Comparison of ENCODE assay signal across 8 mouse cellular contexts in the genomic region with DNA sequence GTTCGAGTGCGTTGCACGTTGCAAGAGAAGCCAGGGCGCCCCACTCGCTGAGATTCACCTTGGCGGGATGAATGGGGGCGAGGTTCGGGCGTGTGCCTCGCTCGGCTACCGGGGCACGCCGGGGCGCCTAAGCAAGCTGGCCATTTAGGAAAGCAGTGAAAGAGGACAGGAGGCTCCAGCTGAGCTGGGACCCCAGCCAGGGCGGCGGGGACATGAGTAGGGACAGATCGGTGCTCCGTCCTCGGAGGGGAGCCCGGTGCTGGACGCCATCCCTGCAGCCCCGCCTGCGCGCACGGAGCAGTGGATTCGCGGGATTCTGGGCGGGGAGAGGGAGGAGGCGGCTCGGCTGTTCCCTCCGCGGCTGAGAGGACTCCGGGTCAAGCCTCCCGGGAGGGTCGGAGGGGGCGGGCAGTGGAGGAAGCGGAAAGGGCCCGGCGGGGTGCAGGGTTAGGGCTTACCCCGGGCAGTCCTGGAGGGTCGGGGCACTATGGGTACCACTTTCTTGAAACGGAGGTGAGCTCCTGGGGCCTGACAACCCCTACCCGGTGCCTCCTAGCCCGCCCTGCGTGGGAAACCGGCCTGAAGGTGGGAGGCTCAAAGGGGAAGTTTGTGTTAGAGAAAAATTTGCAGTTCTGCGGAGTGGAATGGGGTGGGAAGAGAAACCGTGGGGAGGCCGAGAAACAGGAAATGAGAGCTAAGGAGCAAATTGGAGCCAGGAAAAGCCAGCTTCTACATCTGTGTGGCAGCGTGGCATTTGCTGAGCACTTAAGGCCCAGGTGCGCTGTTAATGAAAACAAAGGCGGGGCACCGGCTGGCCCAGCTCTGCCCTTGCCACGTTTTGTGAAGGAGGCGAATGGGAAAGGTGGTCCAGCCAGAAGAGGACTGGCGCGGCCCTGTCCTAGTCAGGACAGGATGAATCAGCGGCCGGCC. TPM values are rescaled to one million over a fixed set of nuclear protein-coding genes. Genes with fewer than 3 reads are reported as not detected.
A peak's percentile ranks its signal among the peaks of the same experiment; 100 is the strongest.
DNase-seq lines count a peak whose midpoint lies in the region; ATAC-seq and TF ChIP-seq lines count a peak whose summit lies in the region.

No protein-coding gene starts in this region.

- ATAC-seq in embryonic facial prominence, embryonic 12.5 days (ENCODE audit: insufficient number of reproducible peaks, insufficient read depth, low FRiP score, low TSS enrichment) = peak; percentile 45
- peak; percentile 61 for ATAC-seq in midbrain, postnatal 0 days (ENCODE audit: low FRiP score)
- ATAC-seq in stomach, embryonic 14.5 days (ENCODE audit: insufficient number of reproducible peaks, insufficient read depth, low FRiP score, low read depth) = peak; percentile 28; the same call in 1 of the 2 replicates

- H3K4me2 ChIP-seq in embryonic facial prominence, embryonic 12.5 days (replicated peaks) = peak overlapping the region; percentile 83
- H3K4me2 ChIP-seq in midbrain, postnatal 0 days (ENCODE audit: low read depth, low read length, poor library complexity, severe bottlenecking) = peak overlapping the region; percentile 84
- H3K4me2 ChIP-seq in stomach, embryonic 14.5 days (replicated peaks; ENCODE audit: low read depth, low read length) = peak overlapping the region; percentile 92

- H3K9ac ChIP-seq in embryonic facial prominence, embryonic 12.5 days = peak overlapping the region; percentile 69
- peak overlapping the region; percentile 80 for H3K9ac ChIP-seq in midbrain, postnatal 0 days (replicated peaks; ENCODE audit: low read length, poor library complexity, severe bottlenecking)
- H3K9ac ChIP-seq in stomach, embryonic 14.5 days (replicated peaks; ENCODE audit: low read depth, low read length) = peak overlapping the region; percentile 63

- peak overlapping the region; percentile 95 for H3K27ac ChIP-seq in embryonic facial prominence, embryonic 12.5 days
- peak overlapping the region; percentile 96 for H3K27ac ChIP-seq in midbrain, postnatal 0 days (ENCODE audit: low read depth, low read length)
- H3K27ac ChIP-seq in stomach, embryonic 14.5 days (ENCODE audit: low read length) = peak overlapping the region; percentile 90

- H3K4me3 ChIP-seq in embryonic facial prominence, embryonic 12.5 days = peak overlapping the region; percentile 65
- peak overlapping the region; percentile 54 for H3K4me3 ChIP-seq in midbrain, postnatal 0 days (ENCODE audit: low read depth, low read length)
- H3K4me3 ChIP-seq in stomach, embryonic 14.5 days (ENCODE audit: low read depth, low read length) = peak overlapping the region; percentile 61

- H3K9me3 ChIP-seq in embryonic facial prominence, embryonic 12.5 days = no peaks in the 10 kb centered on the region
- no peaks in the 10 kb centered on the region for H3K9me3 ChIP-seq in midbrain, postnatal 0 days (ENCODE audit: low read length)
- no peaks in the 10 kb centered on the region for H3K9me3 ChIP-seq in stomach, embryonic 14.5 days (ENCODE audit: control insufficient read depth, low read depth, low read length)

- DNase-seq in layer of hippocampus, adult 11-12 months (ENCODE audit: low spot score) = peak; percentile 61
- DNase-seq in layer of hippocampus, adult 9-10 months (ENCODE audit: low spot score) = no peak
- DNase-seq in heart, adult 8-10 months (ENCODE audit: low spot score) = peak; percentile 84
- peak; percentile 77 to 83 for DNase-seq in kidney, adult 8-10 months
- peak; percentile 67 for DNase-seq in liver
- DNase-seq in midbrain, postnatal 0 days (ENCODE audit: low spot score) = peak; percentile 68

- peaks cover 11% of the 10 kb centered on the region for H3K4me1 ChIP-seq in embryonic facial prominence, embryonic 12.5 days
- H3K4me1 ChIP-seq in midbrain, postnatal 0 days (ENCODE audit: insufficient read depth, low read length) = no peaks in the 10 kb centered on the region
- H3K4me1 ChIP-seq in stomach, embryonic 14.5 days (ENCODE audit: control insufficient read depth, insufficient read depth, low read length) = 0 out of 2 replicates have a peak, but pooled peaks cover 4% of the 10 kb centered on the region

- H3K36me3 ChIP-seq in embryonic facial prominence, embryonic 12.5 days = no peaks in the 10 kb centered on the region
- H3K36me3 ChIP-seq in midbrain, postnatal 0 days (ENCODE audit: insufficient read depth, low read length) = no peaks in the 10 kb centered on the region
- no peaks in the 10 kb centered on the region for H3K36me3 ChIP-seq in stomach, embryonic 14.5 days (ENCODE audit: control insufficient read depth, insufficient read depth, low read length)

- TF ChIP-seq CTCF in midbrain, postnatal 0 days (IDR thresholded peaks at IDR 0.05) = no peak

- no peaks in the 10 kb centered on the region for H3K27me3 ChIP-seq in embryonic facial prominence, embryonic 12.5 days
- H3K27me3 ChIP-seq in midbrain, postnatal 0 days (ENCODE audit: insufficient read depth, low read length) = no peaks in the 10 kb centered on the region
- H3K27me3 ChIP-seq in stomach, embryonic 14.5 days (ENCODE audit: control insufficient read depth, insufficient read depth, low read length) = no peaks in the 10 kb centered on the region

- WGBS in embryonic facial prominence, embryonic 12.5 days = under 1% methylated on average over 60 of the region's 60 CpGs
- under 1% methylated on average over 55 of the region's 60 CpGs for WGBS in midbrain, postnatal 0 days
- 1% methylated on average over 60 of the region's 60 CpGs for whole genome bisulfite sequencing in stomach, embryonic 14.5 days

RNA-seq across cellular contexts. Expression of a gene that starts 1.4 kb away (rescaled TPM):
- polyA plus RNA-seq in embryonic facial prominence, embryonic 12.5 days (2016; fragmentation: Nextera tagmentation; extraction: Ambion mirVana) = 33.8 and 36.3 TPM in 2 replicates
- 10 to 100 TPM; 18.2 to 20.2 (median 18.5) TPM for total RNA-seq in heart, adult 8-10 months (2022)
- total RNA-seq in midbrain, postnatal 0 days (2014; rRNA removed) = 53.6 and 61.1 TPM in 2 replicates
- polyA plus RNA-seq in midbrain, postnatal 0 days (2015; fragmentation: Nextera tagmentation; extraction: Ambion mirVana) = 23.0 and 26.7 TPM in 2 replicates
- 17.0 and 22.4 TPM in 2 replicates for polyA plus RNA-seq in stomach, embryonic 14.5 days (2014; fragmentation: Nextera tagmentation; extraction: Ambion mirVana)
